In genomic region chr2:161033141-161033540, GRCm38 (mm10) we compare ENCODE assay signal across 17 mouse cellular contexts.
DNase-seq lines count a peak whose midpoint lies in the region; ATAC-seq and TF ChIP-seq lines count a peak whose summit lies in the region.
"Had no signal": no experiment of that assay in that cellular context is flagged by ENCODE, and none has a peak within 500 bp of the region (broad histone marks: within the 10 kb centered on the region; RNA-seq: fewer than 3 reads in every experiment).

No protein-coding gene starts in this region.

- H3K36me3 ChIP-seq in liver, adult 2 months (ENCODE audit: control insufficient read depth, insufficient read depth, low read length) = peaks cover 31% of the 10 kb centered on the region
- H3K36me3 ChIP-seq in liver, embryonic 12.5 days = peaks cover 48% of the 10 kb centered on the region
- peaks cover 10% of the 10 kb centered on the region; the same call in 1 of the 2 replicates for H3K36me3 ChIP-seq in stomach, embryonic 16.5 days (ENCODE audit: control insufficient read depth, insufficient read depth, low read length)

- peak; percentile 23 for DNase-seq in liver, adult 2 months (ENCODE audit: extremely low read depth, low read depth, low spot score)
- peak; percentile 33 for DNase-seq in lung, postnatal 25 days (ENCODE audit: low spot score)
- no peak for DNase-seq in lung, postnatal 14 days
- DNase-seq in gonadal fat pad, adult 2 months (ENCODE audit: low read depth) = peak; percentile 80
- DNase-seq in thymus, postnatal 25 days = no peak
- DNase-seq: cerebellum, adult 11-12 months; cerebellum, adult 9-11 months; gastrocnemius, postnatal 36 days had no signal

- no peak overlapping the region for H3K4me3 ChIP-seq in liver, adult 2 months (ENCODE audit: insufficient read depth, low read depth, low read length)
- no peak overlapping the region for H3K4me3 ChIP-seq in liver, embryonic 12.5 days
- H3K4me3 ChIP-seq in stomach, embryonic 16.5 days (replicated peaks; ENCODE audit: low read length) = no peak overlapping the region
- H3K4me3 ChIP-seq: embryonic facial prominence, embryonic 15.5 days; erythroblast, embryonic 14.5 days; forebrain, embryonic 15.5 days; heart, embryonic 10.5 days; heart, embryonic 15.5 days; hindbrain, embryonic 13.5 days had no signal

- TF ChIP-seq CTCF in liver, adult 2 months (IDR thresholded peaks at IDR 0.05; ENCODE audit: low read depth, low read length) = no peak

- TF ChIP-seq POLR2A in liver, adult 2 months (IDR thresholded peaks at IDR 0.05; ENCODE audit: extremely low read depth, insufficient read depth, low read length) = no peak

- H3K4me2 ChIP-seq in liver, embryonic 12.5 days = no peak overlapping the region
- no peak overlapping the region for H3K4me2 ChIP-seq in stomach, embryonic 16.5 days (ENCODE audit: low read depth, low read length)
- H3K4me2 ChIP-seq: embryonic facial prominence, embryonic 15.5 days; forebrain, embryonic 15.5 days; heart, embryonic 15.5 days; hindbrain, embryonic 13.5 days had no signal

- H3K79me2 ChIP-seq in liver, adult 2 months (ENCODE audit: control insufficient read depth, insufficient read depth, low read length) = no peaks in the 10 kb centered on the region

- ATAC-seq in liver, embryonic 12.5 days = no peak
- ATAC-seq in stomach, embryonic 16.5 days (ENCODE audit: insufficient read depth, low FRiP score) = no peak
- no peak for ATAC-seq in activated CD4-positive, CD25-positive, alpha-beta regulatory T cell, adult 4 months
- ATAC-seq: forebrain, embryonic 15.5 days had no signal

- no peak overlapping the region for H3K27ac ChIP-seq in liver, adult 2 months (replicated peaks; ENCODE audit: insufficient read depth, low read depth, low read length)
- no peak overlapping the region for H3K27ac ChIP-seq in liver, embryonic 12.5 days
- H3K27ac ChIP-seq in stomach, embryonic 16.5 days (ENCODE audit: low read length) = peak overlapping the region; percentile 27; the same call in 1 of the 2 replicates
- H3K27ac ChIP-seq: embryonic facial prominence, embryonic 15.5 days; forebrain, embryonic 15.5 days; heart, embryonic 10.5 days; heart, embryonic 15.5 days; hindbrain, embryonic 13.5 days had no signal

- H3K27me3 ChIP-seq in liver, adult 2 months (ENCODE audit: control insufficient read depth, insufficient read depth, low read length) = no peaks in the 10 kb centered on the region
- H3K27me3 ChIP-seq in liver, embryonic 12.5 days (replicated peaks) = no peaks in the 10 kb centered on the region
- no peaks in the 10 kb centered on the region for H3K27me3 ChIP-seq in stomach, embryonic 16.5 days (ENCODE audit: control insufficient read depth, insufficient read depth, low read length)
- H3K27me3 ChIP-seq: embryonic facial prominence, embryonic 15.5 days; forebrain, embryonic 15.5 days; heart, embryonic 15.5 days; hindbrain, embryonic 13.5 days had no signal

- H3K9me3 ChIP-seq in liver, embryonic 12.5 days (replicated peaks) = no peaks in the 10 kb centered on the region
- no peaks in the 10 kb centered on the region for H3K9me3 ChIP-seq in stomach, embryonic 16.5 days (replicated peaks; ENCODE audit: control insufficient read depth, low read length)
- H3K9me3 ChIP-seq: embryonic facial prominence, embryonic 15.5 days; forebrain, embryonic 15.5 days; heart, embryonic 10.5 days; heart, embryonic 15.5 days; hindbrain, embryonic 13.5 days had no signal

- no peak overlapping the region for H3K9ac ChIP-seq in liver, adult 2 months (ENCODE audit: low read depth, low read length)
- H3K9ac ChIP-seq in liver, embryonic 12.5 days = no peak overlapping the region
- H3K9ac ChIP-seq in stomach, embryonic 16.5 days (ENCODE audit: low read length) = no peak overlapping the region
- H3K9ac ChIP-seq: embryonic facial prominence, embryonic 15.5 days; forebrain, embryonic 15.5 days; heart, embryonic 15.5 days; hindbrain, embryonic 13.5 days had no signal

- no peaks in the 10 kb centered on the region for H3K4me1 ChIP-seq in liver, adult 2 months (ENCODE audit: control insufficient read depth, insufficient read depth, low read length)
- no peaks in the 10 kb centered on the region for H3K4me1 ChIP-seq in liver, embryonic 12.5 days
- H3K4me1 ChIP-seq in stomach, embryonic 16.5 days (ENCODE audit: control insufficient read depth, insufficient read depth, low read length) = no peaks in the 10 kb centered on the region; the same call in 1 of the 2 replicates
- H3K4me1 ChIP-seq: embryonic facial prominence, embryonic 15.5 days; forebrain, embryonic 15.5 days; heart, embryonic 10.5 days; hindbrain, embryonic 13.5 days had no signal

Comparison
In these comparisons a context has a peak if more than half of its experiments do, and no peak if none do; other contexts are left out.
1. DNase-seq: peak in liver, adult 2 months (single experiment), lung, postnatal 25 days (single experiment) and gonadal fat pad, adult 2 months (single experiment); none in lung, postnatal 14 days (single experiment) and thymus, postnatal 25 days (single experiment).